Mouse (Mus musculus) liver, postnatal 0 days (tissue): ENCODE data around the gene Atp5d. TPM values are rescaled to one million over a fixed set of nuclear protein-coding genes. Genes with fewer than 3 reads are reported as not detected.

Source experiments
- ATAC-seq: fragments of 200-750 bp; cut with Nextera tagmentation; 2 replicates; pipeline ENCODE4 v1.8.0; 2017; ENCODE audit warnings: mild to moderate bottlenecking, moderate library complexity
- DNase-seq: peaks from one replicate; pipeline ENCODE4 v3.0.0-alpha.2; 2016
- H3K27ac ChIP-seq: fragments of 300-500 bp; sonication (generic); 2 replicates; pipeline ENCODE4 v1.5.1; 2014; ENCODE audit warnings: antibody characterized with exemption, moderate library complexity, mild to moderate bottlenecking, low read depth
- H3K27me3 ChIP-seq: fragments of 300-500 bp; sonication (generic); 2 replicates; pipeline ENCODE4 v1.6.1; 2014; ENCODE audit warnings: low read length, control low read depth, mixed read lengths; ENCODE audit not compliant: insufficient read depth
- H3K36me3 ChIP-seq: fragments of 300-500 bp; sonication (generic); replicated peaks from 2 replicates; pipeline ENCODE4 v1.6.1; 2014; ENCODE audit warnings: mild to moderate bottlenecking, control low read depth, low read length, moderate library complexity, mixed read lengths; ENCODE audit not compliant: insufficient read depth
- H3K4me1 ChIP-seq: fragments of 300-500 bp; sonication (generic); 2 replicates; pipeline ENCODE4 v1.6.1; 2014; ENCODE audit warnings: antibody characterized with exemption, mild to moderate bottlenecking, control low read depth; ENCODE audit not compliant: insufficient read depth
- H3K4me2 ChIP-seq: fragments of 300-500 bp; sonication (generic); 2 replicates; pipeline ENCODE4 v1.6.1; 2014; ENCODE audit warnings: low read depth, mild to moderate bottlenecking, low read length, moderate library complexity, mixed read lengths
- H3K4me3 ChIP-seq: fragments of 300-500 bp; sonication (generic); 2 replicates; pipeline ENCODE4 v1.5.1; 2014; ENCODE audit warnings: low read depth, low read length
- H3K9ac ChIP-seq: fragments of 300-500 bp; sonication (generic); replicated peaks from 2 replicates; pipeline ENCODE4 v1.6.1; 2014; ENCODE audit warnings: mild to moderate bottlenecking, moderate library complexity
- H3K9me3 ChIP-seq: fragments of 300-500 bp; sonication (generic); 2 replicates; pipeline ENCODE4 v1.6.1; 2016; ENCODE audit warnings: mild to moderate bottlenecking, control low read depth, low read length, mixed read lengths
- CTCF ChIP-seq: sonication (generic); IDR thresholded peaks from 2 replicates; pipeline ENCODE4 v1.5.1; 2016; ENCODE audit warnings: antibody characterized with exemption, low read depth
- EP300 ChIP-seq: IDR thresholded peaks from 2 replicates; pipeline ENCODE4 v1.6.1; 2016; ENCODE audit warnings: antibody characterized with exemption, low read depth, mild to moderate bottlenecking
- WGBS: fragments of 180-500 bp; shearing (Covaris S2); extraction: QIAGEN DNeasy Blood & Tissue Kit; methylation state at CpG from one replicate; pipeline ENCODE4 v1.1.7; 2014; ENCODE audit not compliant: insufficient replicate concordance; 5-methylcytosine and 5-hydroxymethylcytosine counted together
- polyA plus RNA-seq: library from polyadenylated mRNA; unstranded; fragments of >200 nt; fragmentation: Nextera tagmentation; extraction: Ambion mirVana; gene quantifications from 2 replicates; pipeline ENCODE4 v1.2.1, GENCODE M21; 2015

Atp5d gene
- polyA plus RNA-seq, 1 experiment from 2014 or later = 576 TPM

GRCm38 (mm10) chr10:80141786-80142529, 3.5 kb downstream of the Atp5d start:
- Histone ChIP-seq H3K9ac (peak overlapping the region; percentile 86), H3K4me3 (peak overlapping the region; percentile 71), H3K27ac (peak overlapping the region; percentile 97), H3K36me3 (peaks cover 26% of the 10 kb centered on the region), H3K9me3 (no peaks in the 10 kb centered on the region), H3K4me2 (peak overlapping the region; percentile 96), H3K4me1 (peaks cover 66% of the 10 kb centered on the region), H3K27me3 (peaks cover 28% of the 10 kb centered on the region)
- ATAC-seq = peak; percentile 85
- TF ChIP-seq CTCF (no peak), EP300 (no peak; the same call in 1 of the 2 replicates)
- DNase-seq = peak; percentile 95
- WGBS = under 1% methylated on average over 43 of the region's 43 CpGs

- ATAC-seq (peak; percentile 48), DNase-seq (peak; percentile 70)
- H3K36me3 ChIP-seq = peaks cover 26% of the 10 kb centered on the region
- H3K4me1 ChIP-seq = peaks cover 66% of the 10 kb centered on the region
- peak overlapping the region; percentile 96 for H3K4me2 ChIP-seq
- peak overlapping the region; percentile 97 for H3K27ac ChIP-seq
- H3K27me3 ChIP-seq = peaks cover 22% of the 10 kb centered on the region
- 3% methylated on average over 15 of the region's 15 CpGs for WGBS
- peak overlapping the region; percentile 71 for H3K4me3 ChIP-seq
- H3K9ac ChIP-seq = peak overlapping the region; percentile 86
- H3K9me3 ChIP-seq = no peaks in the 10 kb centered on the region
- no peak for TF ChIP-seq EP300
- no peak for TF ChIP-seq CTCF
These were observed 4.1 kb downstream of the Atp5d start for GRCm38 (mm10) chr10:80142530-80142925.

GRCm38 (mm10) chr10:80143664-80144063, 5.2 kb downstream of the Atp5d start:
- TF ChIP-seq EP300 (no peak), CTCF (no peak)
- H3K36me3 ChIP-seq = peaks cover 26% of the 10 kb centered on the region
- H3K27me3 ChIP-seq = peaks cover 11% of the 10 kb centered on the region
- no peak overlapping the region for H3K9ac ChIP-seq
- WGBS = 91% methylated on average over 7 of the region's 7 CpGs
- 0 out of 2 replicates have a peak overlapping the region, but pooled peaks have one; percentile 96 for H3K4me2 ChIP-seq
- peaks cover 61% of the 10 kb centered on the region for H3K4me1 ChIP-seq
- H3K4me3 ChIP-seq = no peak overlapping the region
- H3K27ac ChIP-seq = no peak overlapping the region; the same call in 1 of the 2 replicates
- no peaks in the 10 kb centered on the region for H3K9me3 ChIP-seq
- ATAC-seq = no peak
- DNase-seq = no peak

- H3K27ac ChIP-seq = no peak overlapping the region
- H3K4me2 ChIP-seq = no peak overlapping the region
- no peak for TF ChIP-seq EP300
- TF ChIP-seq CTCF = no peak
- no peak overlapping the region for H3K9ac ChIP-seq
- H3K4me1 ChIP-seq = peaks cover 56% of the 10 kb centered on the region
- WGBS = 88% methylated on average over 12 of the region's 12 CpGs
- H3K4me3 ChIP-seq = no peak overlapping the region
- H3K36me3 ChIP-seq = peaks cover 26% of the 10 kb centered on the region
- H3K9me3 ChIP-seq = no peaks in the 10 kb centered on the region
- H3K27me3 ChIP-seq = peaks cover 6% of the 10 kb centered on the region
- ATAC-seq = no peak
- no peak for DNase-seq
These were observed 5.7 kb downstream of the Atp5d start for GRCm38 (mm10) chr10:80144159-80144558.

GRCm38 (mm10) chr10:80144864-80145838, 6.7 kb downstream of the Atp5d start:
- 0 out of 2 replicates have a peak overlapping the region, but pooled peaks have one; percentile 99 for H3K27ac ChIP-seq
- ATAC-seq (no peak), DNase-seq (peak; percentile 83)
- no peaks in the 10 kb centered on the region for H3K27me3 ChIP-seq
- no peak overlapping the region for H3K4me3 ChIP-seq
- no peak overlapping the region for H3K9ac ChIP-seq
- peaks cover 50% of the 10 kb centered on the region for H3K4me1 ChIP-seq
- WGBS = 76% methylated on average over 20 of the region's 20 CpGs
- no peaks in the 10 kb centered on the region for H3K9me3 ChIP-seq
- peak overlapping the region; percentile 96; the same call in 1 of the 2 replicates for H3K4me2 ChIP-seq
- TF ChIP-seq EP300 (no peak; the same call in 1 of the 2 replicates), CTCF (peak; percentile 92)
- peaks cover 26% of the 10 kb centered on the region for H3K36me3 ChIP-seq

- H3K36me3 ChIP-seq = peaks cover 26% of the 10 kb centered on the region
- H3K4me1 ChIP-seq = peaks cover 46% of the 10 kb centered on the region
- H3K9ac ChIP-seq = peak overlapping the region; percentile 70
- TF ChIP-seq EP300 = no peak
- H3K4me2 ChIP-seq = peak overlapping the region; percentile 96
- H3K27me3 ChIP-seq = no peaks in the 10 kb centered on the region
- peak overlapping the region; percentile 99 for H3K27ac ChIP-seq
- ATAC-seq = no peak
- no peak overlapping the region for H3K4me3 ChIP-seq
- peak; percentile 76 for DNase-seq
- WGBS = 63% methylated on average over 6 of the region's 6 CpGs
- no peaks in the 10 kb centered on the region for H3K9me3 ChIP-seq
These were observed 7.5 kb downstream of the Atp5d start for GRCm38 (mm10) chr10:80145896-80146295.
